Mouse (Mus musculus): ENCODE data around the gene Brsk2.

DNA sequence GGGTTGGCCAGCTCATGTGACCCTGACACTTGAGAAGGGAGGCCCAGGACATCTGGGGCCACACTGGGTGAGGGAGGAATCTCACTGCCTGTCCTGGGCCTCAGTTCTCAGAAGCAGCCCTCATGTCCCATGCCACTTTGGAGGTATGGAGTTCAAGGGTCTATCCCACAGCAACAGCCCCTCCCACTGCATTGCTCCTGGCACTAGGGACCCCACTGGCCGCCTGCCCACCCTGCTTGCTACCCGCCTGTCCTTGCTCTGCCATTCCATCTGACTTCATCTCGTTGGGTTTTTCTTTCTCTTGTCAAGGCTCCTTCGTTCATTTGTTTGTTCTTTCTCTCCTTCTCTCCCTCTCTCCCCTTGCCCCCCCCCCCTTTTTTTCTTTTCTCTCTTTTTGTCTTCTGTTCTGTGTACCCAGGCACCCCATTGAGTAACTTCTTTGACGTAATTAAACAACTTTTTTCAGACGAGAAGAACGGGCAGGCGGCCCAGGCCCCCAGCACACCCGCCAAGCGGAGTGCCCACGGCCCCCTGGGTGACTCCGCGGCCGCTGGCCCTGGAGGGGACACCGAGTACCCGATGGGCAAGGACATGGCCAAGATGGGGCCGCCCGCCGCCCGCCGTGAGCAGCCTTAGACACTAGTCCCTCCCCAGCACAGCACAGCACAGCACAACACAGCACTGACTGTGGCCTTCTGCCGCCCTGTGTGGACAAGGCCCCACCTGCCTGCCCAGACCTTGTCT lies 52.2 kb downstream of the Brsk2 start:
- TF ChIP-seq CTCF (IDR thresholded peaks at IDR 0.05; ENCODE audit: low read depth) (no peak), EP300 (IDR thresholded peaks at IDR 0.05; ENCODE audit: low read depth) (no peak)
